Mouse (Mus musculus): ENCODE results near the gene Mzf1.

GRCm38 (mm10) chr7:13053001-13053400 lies 1.6 kb downstream of the Mzf1 start:
- TF ChIP-seq GATA1 (IDR thresholded peaks at IDR 0.05; ENCODE audit: low read length) (no peak), TAL1 (IDR thresholded peaks at IDR 0.05; ENCODE audit: low read length) (no peak)

Measured in erythroblast, embryonic 14.5 days (primary cell).